Mouse (Mus musculus): ENCODE measurements around the gene Retreg3. TPM values are rescaled to one million over a fixed set of nuclear protein-coding genes. Genes with fewer than 3 reads are reported as not detected.
A peak's percentile ranks its signal among the peaks of the same experiment; 100 is the strongest.

Retreg3 gene
- total RNA-seq, 2 experiments from 2014 or later = 55.0 to 56.6 TPM

- peak; percentile 72 to 86 for DNase-seq (ENCODE audit: low spot score in 2 of 2)
- Histone ChIP-seq H3K27ac (peak within 1 kb of the TSS; percentile 92), H3K4me3 (peak within 1 kb of the TSS; percentile 68)
- 0 out of 2 replicates have a peak, but pooled peaks have one; percentile 25 for TF ChIP-seq CTCF (conservative IDR thresholded peaks at IDR 0.05)
Observed at GRCm38 (mm10) chr11:101155728-101156371, 36.2 kb upstream of the Retreg3 start, which contains the start of gene Tubg2. Tubg2 (plus strand) TSS chr11:101155907.

GRCm38 (mm10) chr11:101155151-101155550, 35.5 kb upstream of the Retreg3 start:
- Histone ChIP-seq H3K4me3 (peak overlapping the region; percentile 68; the same call in 1 of the 2 replicates), H3K27ac (peak overlapping the region; percentile 92; the same call in 1 of the 2 replicates)
- DNase-seq (ENCODE audit: low spot score in 2 of 2) = no peak
- TF ChIP-seq CTCF (conservative IDR thresholded peaks at IDR 0.05) = no peak

- TF ChIP-seq CTCF (conservative IDR thresholded peaks at IDR 0.05) = no peak
- Histone ChIP-seq H3K27ac (no peak overlapping the region), H3K4me3 (no peak overlapping the region)
- DNase-seq (ENCODE audit: low spot score in 2 of 2) = no peak
Observed at GRCm38 (mm10) chr11:101154648-101155047, 35.0 kb upstream of the Retreg3 start.

GRCm38 (mm10) chr11:101152825-101153224, 33.1 kb upstream of the Retreg3 start:
- no peak for DNase-seq (ENCODE audit: low spot score in 2 of 2)
- no peak for TF ChIP-seq CTCF (conservative IDR thresholded peaks at IDR 0.05)
- Histone ChIP-seq H3K4me3 (no peak overlapping the region), H3K27ac (no peak overlapping the region)

- DNase-seq (ENCODE audit: low spot score in 2 of 2) = no peak
- H3K4me3 ChIP-seq = no peak overlapping the region
- no peak overlapping the region for H3K27ac ChIP-seq
- TF ChIP-seq CTCF (conservative IDR thresholded peaks at IDR 0.05) = 0 out of 2 replicates have a peak, but pooled peaks have one; percentile 22
Observed at GRCm38 (mm10) chr11:101151063-101151462, 31.4 kb upstream of the Retreg3 start.

GRCm38 (mm10) chr11:101149178-101150105, 29.7 kb upstream of the Retreg3 start:
- no peak overlapping the region for H3K4me3 ChIP-seq
- H3K27ac ChIP-seq = peak overlapping the region; percentile 40; the same call in 1 of the 2 replicates
- no peak for DNase-seq (ENCODE audit: low spot score in 2 of 2)
- TF ChIP-seq CTCF (conservative IDR thresholded peaks at IDR 0.05) = no peak

GRCm38 (mm10) chr11:101148751-101149150, 29.1 kb upstream of the Retreg3 start:
- H3K4me3 ChIP-seq = no peak overlapping the region
- TF ChIP-seq CTCF (conservative IDR thresholded peaks at IDR 0.05) = no peak

GRCm38 (mm10) chr11:101146377-101146776, 26.7 kb upstream of the Retreg3 start:
- no peak for DNase-seq (ENCODE audit: low spot score in 2 of 2)
- no peak for TF ChIP-seq CTCF (conservative IDR thresholded peaks at IDR 0.05)
- Histone ChIP-seq H3K4me3 (no peak overlapping the region), H3K27ac (no peak overlapping the region)

More at GRCm38 (mm10) chr11:101148751-101149150, 29.1 kb upstream of the Retreg3 start:
- DNase-seq (ENCODE audit: low spot score in 2 of 2) = no peak
- H3K27ac ChIP-seq = peak overlapping the region; percentile 40; the same call in 1 of the 2 replicates

- peak overlapping the region; percentile 73 for H3K27ac ChIP-seq
- DNase-seq (ENCODE audit: low spot score in 2 of 2) = peak in 1 of 2 experiments; percentile 34
Observed at GRCm38 (mm10) chr11:101143338-101144225, 23.9 kb upstream of the Retreg3 start.

GRCm38 (mm10) chr11:101142215-101142967, 22.7 kb upstream of the Retreg3 start:
- no peak for TF ChIP-seq CTCF (conservative IDR thresholded peaks at IDR 0.05)
- no peak overlapping the region for H3K4me3 ChIP-seq
- no peak for DNase-seq (ENCODE audit: low spot score in 2 of 2)
- H3K27ac ChIP-seq = no peak overlapping the region

More at GRCm38 (mm10) chr11:101143338-101144225, 23.9 kb upstream of the Retreg3 start:
- peak overlapping the region; percentile 53 for H3K4me3 ChIP-seq
- TF ChIP-seq CTCF (conservative IDR thresholded peaks at IDR 0.05) = no peak

- no peak for TF ChIP-seq CTCF (conservative IDR thresholded peaks at IDR 0.05)
- no peak for DNase-seq (ENCODE audit: low spot score in 2 of 2)
- no peak overlapping the region for H3K4me3 ChIP-seq
- H3K27ac ChIP-seq = no peak overlapping the region
Observed at GRCm38 (mm10) chr11:101141088-101141487, 21.4 kb upstream of the Retreg3 start.

Measured in layer of hippocampus, adult 2 months (tissue).